Mouse (Mus musculus) embryonic fibroblast, embryonic 13.5 days (primary cell): ENCODE measurements at regions not wholly inside any gene's neighbourhood (a gene's known extent, or its start where the extent isn't known, plus 50 kb on each side); places are given as distances from the start of the nearest gene placed in this dataset.

Source experiments
- CTCF ChIP-seq: IDR thresholded peaks from 2 replicates; pipeline ENCODE4 v1.5.1; 2011; ENCODE audit warnings: mild to moderate bottlenecking, control low read depth, low read length, moderate library complexity, borderline replicate concordance; ENCODE audit not compliant: insufficient read depth
- POLR2A ChIP-seq: IDR thresholded peaks from 2 replicates; pipeline ENCODE4 v1.6.1; 2011; ENCODE audit warnings: low read depth, mild to moderate bottlenecking, control low read depth, low read length, moderate library complexity

DNA sequence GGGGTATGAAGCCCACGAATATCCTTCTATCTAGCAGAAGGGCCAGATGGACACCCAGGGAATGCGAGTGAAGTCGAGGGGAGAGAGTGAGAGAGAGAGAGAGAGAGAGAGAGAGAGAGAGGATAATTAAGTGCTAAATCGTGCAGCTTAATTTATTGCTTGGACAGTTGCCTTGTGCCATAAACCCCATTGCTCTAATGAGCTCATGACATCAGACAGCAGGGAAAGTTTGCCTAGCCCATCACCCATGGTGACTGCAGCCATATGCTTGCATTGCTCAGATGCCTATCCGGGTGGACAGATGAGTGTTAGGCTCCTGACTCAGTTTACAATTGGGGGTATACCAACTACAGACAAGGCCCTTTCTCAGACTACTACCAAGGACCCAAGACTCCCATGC lies 134.6 kb upstream of the Smim23 start:
- TF ChIP-seq CTCF (no peak), POLR2A (no peak)
